Mouse (Mus musculus) C2C12 (cell line): Measurements from ENCODE around the gene Slc4a1. TPM values are rescaled to one million over a fixed set of nuclear protein-coding genes. Genes with fewer than 3 reads are reported as not detected.

Experiments used
- H3K27me3 ChIP-seq: one replicate; pipeline ENCODE4 v1.6.1; 2011; ENCODE audit not compliant: control insufficient read depth, insufficient read depth, insufficient read length
- H3K36me3 ChIP-seq: one replicate; pipeline ENCODE4 v1.6.1; 2011; ENCODE audit not compliant: control insufficient read depth, insufficient read depth
- H3K4me3 ChIP-seq: one replicate; pipeline ENCODE4 v1.5.1; 2011; ENCODE audit warnings: mild to moderate bottlenecking, control low read depth; ENCODE audit not compliant: poor library complexity, insufficient read depth, severe bottlenecking
- H3K79me2 ChIP-seq: one replicate; pipeline ENCODE4 v1.6.1; 2011; ENCODE audit not compliant: control insufficient read depth, insufficient read depth
- H3K79me3 ChIP-seq: one replicate; pipeline ENCODE4 v1.6.1; 2011; ENCODE audit warnings: low read depth, control low read depth
- H3ac ChIP-seq: one replicate; pipeline ENCODE3; 2011; ENCODE audit warnings: low read depth; ENCODE audit not compliant: control insufficient read depth, insufficient read length
- CEBPB ChIP-seq: IDR thresholded peaks from one replicate; pipeline ENCODE4 v1.6.1; 2011; ENCODE audit warnings: low read depth, mild to moderate bottlenecking, control low read depth, moderate library complexity
- CTCF ChIP-seq: IDR thresholded peaks from one replicate; pipeline ENCODE4 v1.5.1; 2011; ENCODE audit not compliant: control insufficient read depth, insufficient read depth, insufficient read length
- FOSL1 ChIP-seq: IDR thresholded peaks from one replicate; pipeline ENCODE4 v1.8.0; 2011; ENCODE audit warnings: mild to moderate bottlenecking, low read length; ENCODE audit not compliant: poor library complexity, insufficient read depth, severe bottlenecking
- MAX ChIP-seq: IDR thresholded peaks from one replicate; pipeline ENCODE4 v1.6.1; 2011; ENCODE audit warnings: mild to moderate bottlenecking, control low read depth
- MYOD1 ChIP-seq: IDR thresholded peaks from one replicate; pipeline ENCODE4 v1.6.1; 2011; ENCODE audit warnings: low read depth; ENCODE audit not compliant: control insufficient read depth, insufficient read length
- MYOG ChIP-seq: IDR thresholded peaks from one replicate; pipeline ENCODE4 v1.6.1; 2011; ENCODE audit not compliant: control insufficient read depth, insufficient read length; ENCODE audit errors: extremely low read depth
- USF1 ChIP-seq: IDR thresholded peaks from one replicate; pipeline ENCODE4 v1.6.1; 2011; ENCODE audit warnings: low read depth, mild to moderate bottlenecking, control low read depth, moderate library complexity
- polyA plus RNA-seq: library from polyadenylated mRNA; unstranded; fragments of >200 nt; fragmentation: generic; extraction: Trizol; gene quantifications from one replicate; pipeline ENCODE4 v1.2.1, GENCODE M21; 2012; ENCODE audit warnings: missing spikeins

Gene Slc4a1
- polyA plus RNA-seq, 1 experiment = not detected

- no peaks in the 10 kb centered on the region for H3K79me2 ChIP-seq
- H3K4me3 ChIP-seq = no peak overlapping the region
- H3K79me3 ChIP-seq = no peaks in the 10 kb centered on the region
- TF ChIP-seq MYOG (no peak), MYOD1 (no peak), CTCF (no peak), FOSL1 (no peak), CEBPB (no peak), MAX (no peak), USF1 (no peak)
- H3K27me3 ChIP-seq = peaks cover 45% of the 10 kb centered on the region
- no peak overlapping the region for H3ac ChIP-seq
- no peaks in the 10 kb centered on the region for H3K36me3 ChIP-seq
These were observed 26.4 kb downstream of the Slc4a1 start for GRCm38 (mm10) chr11:102339624-102340023.

GRCm38 (mm10) chr11:102339195-102339594 is 26.8 kb downstream of the Slc4a1 start:
- H3K79me2 ChIP-seq = no peaks in the 10 kb centered on the region
- no peak for TF ChIP-seq MYOD1
- no peak for TF ChIP-seq MAX
- TF ChIP-seq CTCF = no peak
- no peak for TF ChIP-seq CEBPB
- TF ChIP-seq FOSL1 = no peak
- TF ChIP-seq MYOG = no peak
- no peak for TF ChIP-seq USF1
- H3K36me3 ChIP-seq = no peaks in the 10 kb centered on the region
- no peak overlapping the region for H3K4me3 ChIP-seq
- H3K79me3 ChIP-seq = no peaks in the 10 kb centered on the region
- no peak overlapping the region for H3ac ChIP-seq
- peaks cover 42% of the 10 kb centered on the region for H3K27me3 ChIP-seq

GRCm38 (mm10) chr11:102338561-102338960 is 27.4 kb downstream of the Slc4a1 start:
- H3K4me3 ChIP-seq = no peak overlapping the region

GRCm38 (mm10) chr11:102337921-102338320 is 28.1 kb downstream of the Slc4a1 start:
- Histone ChIP-seq H3K27me3 (peaks cover 36% of the 10 kb centered on the region), H3K36me3 (no peaks in the 10 kb centered on the region)
- TF ChIP-seq MAX = no peak
- TF ChIP-seq FOSL1 = no peak

More at GRCm38 (mm10) chr11:102338561-102338960, 27.4 kb downstream of the Slc4a1 start:
- no peaks in the 10 kb centered on the region for H3K79me3 ChIP-seq
- H3ac ChIP-seq = no peak overlapping the region
- no peak for TF ChIP-seq MYOG
- no peak for TF ChIP-seq FOSL1
- no peak for TF ChIP-seq MAX
- TF ChIP-seq USF1 = no peak
- no peak for TF ChIP-seq MYOD1
- no peak for TF ChIP-seq CTCF
- TF ChIP-seq CEBPB = no peak
- H3K36me3 ChIP-seq = no peaks in the 10 kb centered on the region
- H3K27me3 ChIP-seq = peaks cover 39% of the 10 kb centered on the region
- H3K79me2 ChIP-seq = no peaks in the 10 kb centered on the region

GRCm38 (mm10) chr11:102336191-102336590 is 29.8 kb downstream of the Slc4a1 start:
- H3K4me3 ChIP-seq = no peak overlapping the region
- no peak for TF ChIP-seq MYOD1
- TF ChIP-seq MAX = no peak
- no peak for TF ChIP-seq USF1
- no peak for TF ChIP-seq CEBPB
- TF ChIP-seq MYOG = no peak
- no peak for TF ChIP-seq CTCF
- TF ChIP-seq FOSL1 = no peak
- no peaks in the 10 kb centered on the region for H3K79me3 ChIP-seq
- no peak overlapping the region for H3ac ChIP-seq
- H3K36me3 ChIP-seq = no peaks in the 10 kb centered on the region
- peaks cover 35% of the 10 kb centered on the region for H3K27me3 ChIP-seq
- no peaks in the 10 kb centered on the region for H3K79me2 ChIP-seq

More at GRCm38 (mm10) chr11:102337921-102338320, 28.1 kb downstream of the Slc4a1 start:
- Histone ChIP-seq H3K4me3 (no peak overlapping the region), H3K79me3 (no peaks in the 10 kb centered on the region), H3K79me2 (no peaks in the 10 kb centered on the region), H3ac (no peak overlapping the region)

- Histone ChIP-seq H3K36me3 (no peaks in the 10 kb centered on the region), H3K27me3 (peaks cover 42% of the 10 kb centered on the region), H3K79me2 (no peaks in the 10 kb centered on the region), H3ac (no peak overlapping the region), H3K4me3 (no peak overlapping the region), H3K79me3 (no peaks in the 10 kb centered on the region)
- TF ChIP-seq MYOD1 (no peak), CTCF (no peak), FOSL1 (no peak), CEBPB (no peak), MYOG (no peak), USF1 (no peak), MAX (no peak)
These were observed 30.9 kb downstream of the Slc4a1 start for GRCm38 (mm10) chr11:102334973-102335700.

- no peak overlapping the region for H3K4me3 ChIP-seq
- no peaks in the 10 kb centered on the region for H3K36me3 ChIP-seq
- H3ac ChIP-seq = no peak overlapping the region
- H3K27me3 ChIP-seq = peaks cover 38% of the 10 kb centered on the region
- TF ChIP-seq USF1 (no peak), CEBPB (no peak), CTCF (no peak), FOSL1 (no peak), MYOG (no peak), MAX (no peak), MYOD1 (no peak)
- H3K79me2 ChIP-seq = no peaks in the 10 kb centered on the region
- no peaks in the 10 kb centered on the region for H3K79me3 ChIP-seq
These were observed 32.0 kb downstream of the Slc4a1 start for GRCm38 (mm10) chr11:102334010-102334409.
